Mouse (Mus musculus): ENCODE measurements around the gene Wdr82. TPM values are rescaled to one million over a fixed set of nuclear protein-coding genes. Genes with fewer than 3 reads are reported as not detected.
"Not testable (repeated sequence)": the region's sequence is repeated elsewhere in the genome, so short reads cannot be mapped to it uniquely, and the experiment has no call there.

Wdr82 gene
- total RNA-seq, 2 experiments from 2014 or later: 156 to 164 TPM

GRCm38 (mm10) chr9:106159784-106160301, 10.9 kb upstream of the Wdr82 start:
- peak; percentile 94 to 95 for DNase-seq (ENCODE audit: low spot score in 2 of 2)

- no peak for DNase-seq (ENCODE audit: low spot score in 2 of 2)
Observed at GRCm38 (mm10) chr9:106160426-106160825, 10.3 kb upstream of the Wdr82 start.

- no peak for DNase-seq (ENCODE audit: low spot score in 2 of 2)
Observed at GRCm38 (mm10) chr9:106166709-106167108, 4.0 kb upstream of the Wdr82 start.

- no peak for DNase-seq (ENCODE audit: low spot score in 2 of 2)
Observed at GRCm38 (mm10) chr9:106167241-106167640, 3.5 kb upstream of the Wdr82 start.

- DNase-seq (ENCODE audit: low spot score in 2 of 2): no peak
Observed at GRCm38 (mm10) chr9:106167703-106168102, 3.0 kb upstream of the Wdr82 start.

GRCm38 (mm10) chr9:106169006-106169405, 1.7 kb upstream of the Wdr82 start:
- not testable (repeated sequence) for DNase-seq (ENCODE audit: low spot score in 2 of 2)

GRCm38 (mm10) chr9:106169917-106170316, 811 bp upstream of the Wdr82 start:
- DNase-seq (ENCODE audit: low spot score in 2 of 2): no peak

- peak; percentile 67 to 78 for DNase-seq (ENCODE audit: low spot score in 2 of 2)
Observed at GRCm38 (mm10) chr9:106171346-106172158, 824 bp downstream of the Wdr82 start.

- no peak for DNase-seq (ENCODE audit: low spot score in 2 of 2)
Observed at GRCm38 (mm10) chr9:106172527-106172926, 1.8 kb downstream of the Wdr82 start.

GRCm38 (mm10) chr9:106173363-106173762, 2.6 kb downstream of the Wdr82 start:
- DNase-seq (ENCODE audit: low spot score in 2 of 2): no peak

GRCm38 (mm10) chr9:106175552-106176200, 4.9 kb downstream of the Wdr82 start:
- DNase-seq (ENCODE audit: low spot score in 2 of 2): no peak

GRCm38 (mm10) chr9:106176769-106177168, 6.0 kb downstream of the Wdr82 start:
- DNase-seq (ENCODE audit: low spot score in 2 of 2): no peak

GRCm38 (mm10) chr9:106177799-106178198, 7.1 kb downstream of the Wdr82 start:
- no peak for DNase-seq (ENCODE audit: low spot score in 2 of 2)

- no peak for DNase-seq (ENCODE audit: low spot score in 2 of 2)
Observed at GRCm38 (mm10) chr9:106179454-106179853, 8.7 kb downstream of the Wdr82 start.

- no peak for DNase-seq (ENCODE audit: low spot score in 2 of 2)
Observed at GRCm38 (mm10) chr9:106179964-106180363, 9.2 kb downstream of the Wdr82 start.

- no peak for DNase-seq (ENCODE audit: low spot score in 2 of 2)
Observed at GRCm38 (mm10) chr9:106182146-106182545, 11.4 kb downstream of the Wdr82 start.

GRCm38 (mm10) chr9:106183996-106184395, 13.3 kb downstream of the Wdr82 start:
- no peak for DNase-seq (ENCODE audit: low spot score in 2 of 2)

- no peak for DNase-seq (ENCODE audit: low spot score in 2 of 2)
Observed at GRCm38 (mm10) chr9:106191355-106191754, 20.6 kb downstream of the Wdr82 start.

- no peak for DNase-seq (ENCODE audit: low spot score in 2 of 2)
Observed at GRCm38 (mm10) chr9:106192024-106192423, 21.3 kb downstream of the Wdr82 start.

GRCm38 (mm10) chr9:106192998-106193397, 22.3 kb downstream of the Wdr82 start:
- DNase-seq (ENCODE audit: low spot score in 2 of 2): no peak

- peak in 1 of 2 experiments; percentile 53 for DNase-seq (ENCODE audit: low spot score in 2 of 2)
Observed at GRCm38 (mm10) chr9:106193930-106194807, 23.4 kb downstream of the Wdr82 start.
